Mouse (Mus musculus): ENCODE measurements at regions not wholly inside any gene's neighbourhood (a gene's known extent, or its start where the extent isn't known, plus 50 kb on each side); places are given as distances from the start of the nearest gene placed in this dataset.
"Not testable (repeated sequence)": the region's sequence is repeated elsewhere in the genome, so short reads cannot be mapped to it uniquely, and the experiment has no call there.

DNA sequence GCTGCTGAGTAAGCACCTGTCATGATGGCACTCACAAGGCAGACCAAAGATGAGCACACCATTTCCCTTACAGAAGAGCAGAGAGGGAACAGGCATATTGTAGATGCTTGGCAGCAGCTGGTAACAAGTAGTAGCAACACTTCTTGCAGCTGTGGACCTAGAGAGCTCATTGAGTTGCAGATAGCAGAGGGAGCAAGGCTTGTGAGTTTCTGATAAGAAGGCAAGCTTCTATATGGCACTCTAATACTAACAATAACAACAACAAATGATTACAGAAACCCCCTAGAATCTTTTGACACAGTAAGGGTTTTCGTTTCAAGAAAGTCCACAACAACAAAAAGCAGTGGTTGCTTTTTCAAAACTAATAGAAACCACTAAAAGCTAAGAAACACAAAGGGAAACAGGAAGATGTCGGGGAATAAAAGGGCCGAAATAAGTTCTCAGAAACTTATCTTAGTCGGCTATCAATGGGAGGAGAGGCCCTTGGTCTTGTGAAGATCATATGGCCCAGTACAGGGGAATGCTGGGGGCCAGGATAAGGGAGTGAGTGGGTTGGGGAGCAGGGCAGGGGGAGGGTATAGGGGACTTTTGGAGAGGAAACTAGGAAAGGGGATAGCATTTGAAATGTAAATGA, 248.5 kb upstream of the Tusc1 start:
- intact Hi-C loops (cut with DNase I) = no loop called here
- DNase-seq = no peak

DNA sequence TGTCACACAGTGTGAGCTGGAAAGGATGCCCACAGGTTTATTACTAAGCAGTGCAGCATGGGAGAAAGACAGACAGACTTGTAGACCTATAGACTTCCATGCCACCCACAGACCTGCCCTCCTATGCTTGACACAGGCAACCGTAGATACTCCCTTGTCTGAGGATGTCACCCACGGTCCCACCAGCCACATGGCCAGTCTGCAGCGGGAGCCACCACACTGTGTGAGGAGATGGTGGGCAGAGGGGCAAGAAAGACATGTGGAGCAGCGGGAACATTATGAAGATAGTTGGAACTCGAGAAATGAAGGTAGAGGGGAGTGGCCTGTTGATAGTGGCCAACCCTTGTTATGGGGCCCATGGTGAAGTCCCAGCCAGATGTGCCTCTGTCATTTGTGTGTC, 244.0 kb upstream of the Tusc1 start:
- intact Hi-C loops (cut with DNase I) = no loop called here
- DNase-seq = no peak

- intact Hi-C loops (cut with DNase I) = no loop called here
- no peak for DNase-seq
Measured at GRCm38 (mm10) chr4:93567487-93568259, 232.4 kb upstream of the Tusc1 start.

- DNase-seq = no peak
- intact Hi-C loops (cut with DNase I) = no loop called here
Measured at GRCm38 (mm10) chr4:93555787-93556760, 220.8 kb upstream of the Tusc1 start.

DNA sequence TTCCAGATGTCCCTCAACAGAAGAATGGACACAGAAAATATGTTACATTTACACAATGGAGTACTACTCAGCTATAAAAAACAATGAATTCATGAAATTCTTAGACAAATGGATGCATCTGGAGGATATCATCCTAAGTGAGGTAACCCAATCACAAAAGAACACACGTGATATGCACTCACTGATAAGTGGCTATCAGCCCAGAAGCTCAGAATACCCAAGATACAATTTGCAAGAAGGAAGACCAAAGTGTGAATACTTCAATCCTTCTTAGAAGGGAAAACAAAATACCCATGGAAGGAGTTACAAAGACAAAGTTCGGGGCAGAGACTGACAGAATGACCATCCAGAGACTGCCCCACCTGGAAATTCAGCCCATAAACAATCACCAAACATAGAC, 219.9 kb upstream of the Tusc1 start:
- DNase-seq; intact Hi-C loops (cut with DNase I): not testable (repeated sequence)

- intact Hi-C loops (cut with DNase I) = no loop called here
- peak; percentile 17 to 21 for DNase-seq
Measured at GRCm38 (mm10) chr4:93552489-93553160, 217.3 kb upstream of the Tusc1 start.

DNA sequence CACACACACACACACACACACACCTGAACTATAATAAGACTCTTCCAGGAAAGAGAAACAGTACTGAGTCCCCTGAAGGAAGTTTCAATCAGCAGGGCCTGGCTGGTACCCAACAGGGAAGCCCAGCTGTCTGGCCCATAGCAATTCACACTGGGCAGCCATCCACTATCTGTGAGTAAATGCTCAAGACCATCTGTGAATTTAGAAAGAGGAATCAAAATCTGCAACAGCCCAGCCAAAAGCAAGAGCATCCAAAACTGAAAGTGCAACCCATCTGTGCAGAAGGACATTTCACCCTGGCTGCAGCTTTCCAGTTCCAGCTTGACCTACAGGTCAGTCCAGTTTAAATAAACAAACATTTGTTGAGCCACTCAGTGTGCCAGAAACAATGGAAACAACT, 215.8 kb upstream of the Tusc1 start:
- peak; percentile 68 to 69 for DNase-seq
- intact Hi-C loops (cut with DNase I) = no loop called here

DNA sequence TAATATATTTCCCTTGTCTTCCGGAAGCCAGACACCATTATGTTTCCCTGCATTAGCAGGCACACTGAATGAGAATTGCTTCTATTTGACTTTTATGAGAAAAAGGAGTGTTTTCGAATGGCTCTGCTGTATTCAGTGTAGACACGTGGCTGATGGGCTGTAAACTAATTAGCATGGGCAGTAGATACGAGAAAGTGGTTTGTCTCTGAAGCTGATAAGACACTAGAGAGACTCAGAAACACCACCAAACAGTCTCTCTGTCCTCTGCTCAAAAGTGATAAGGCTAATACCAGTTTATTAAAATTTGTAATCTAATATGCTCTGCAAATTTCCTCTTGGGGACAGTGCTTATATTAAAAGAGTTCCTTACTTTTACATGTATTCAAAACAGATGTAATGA, 205.3 kb upstream of the Tusc1 start:
- intact Hi-C loops (cut with DNase I) = no loop called here
- no peak for DNase-seq

DNA sequence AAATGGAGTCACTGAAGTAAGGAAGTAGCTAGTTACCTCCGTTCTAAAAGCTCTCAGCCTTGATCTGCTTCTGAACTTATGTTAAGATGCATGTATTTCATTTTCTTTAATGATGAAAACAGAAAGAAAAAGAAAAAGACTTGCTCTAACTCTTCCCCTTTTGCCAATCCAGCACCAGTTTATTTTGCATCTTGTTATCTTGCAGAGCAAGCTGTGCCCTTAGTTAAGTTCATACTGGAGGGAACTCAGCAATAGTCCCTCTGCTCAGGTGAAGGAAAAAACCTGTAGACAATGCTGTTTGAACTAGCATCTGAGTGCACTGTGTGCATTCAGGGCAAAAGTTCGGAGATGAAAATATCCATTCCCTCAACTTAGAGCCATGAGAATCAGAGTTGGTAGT, 192.1 kb upstream of the Tusc1 start:
- DNase-seq = no peak
- intact Hi-C loops (cut with DNase I) = no loop called here

GRCm38 (mm10) chr4:93520454-93521100, 185.3 kb upstream of the Tusc1 start:
- intact Hi-C loops (cut with DNase I) = no loop called here
- DNase-seq = no peak

DNA sequence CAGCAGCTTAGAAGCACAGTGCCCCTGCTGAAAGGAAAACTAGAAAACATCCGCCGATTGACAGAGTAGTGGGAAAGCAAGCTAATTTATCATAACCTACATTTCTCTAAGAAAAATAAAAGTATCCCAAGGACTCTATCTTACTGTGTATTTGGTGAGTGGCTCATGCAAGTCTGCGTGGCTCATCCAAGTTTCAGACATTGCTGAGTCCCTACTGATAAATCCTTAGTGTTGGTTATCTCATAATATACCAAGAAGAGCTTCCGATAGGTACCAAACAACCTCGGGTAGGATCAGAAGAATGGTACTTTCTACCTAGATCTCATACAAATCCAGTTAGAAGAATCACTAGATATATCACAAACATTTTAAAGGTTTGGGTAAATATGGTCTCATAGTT, 183.6 kb upstream of the Tusc1 start:
- no peak for DNase-seq
- intact Hi-C loops (cut with DNase I) = no loop called here

- DNase-seq = no peak
- intact Hi-C loops (cut with DNase I) = no loop called here
Measured at GRCm38 (mm10) chr4:93510771-93511170, 175.5 kb upstream of the Tusc1 start.

DNA sequence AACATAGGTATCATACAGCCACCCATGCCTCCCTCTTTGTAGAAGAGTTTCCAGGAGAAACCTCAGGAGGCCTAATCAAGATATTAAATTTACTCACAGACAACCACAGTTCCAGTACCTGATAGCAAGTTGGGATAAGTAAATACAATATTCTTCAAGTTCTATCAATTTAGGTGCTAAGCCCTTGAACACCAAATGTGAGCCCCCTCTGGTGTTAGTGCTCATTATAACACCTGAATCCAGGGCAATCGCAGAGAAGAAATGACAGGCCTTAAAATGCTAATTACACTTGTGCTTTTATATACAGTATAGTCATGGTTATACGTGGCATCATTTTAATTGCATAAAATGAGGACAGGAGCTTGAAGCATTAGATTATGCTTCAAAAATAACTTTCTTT, 161.6 kb upstream of the Tusc1 start:
- intact Hi-C loops (cut with DNase I) = no loop called here
- no peak for DNase-seq

- no peak for DNase-seq
- intact Hi-C loops (cut with DNase I) = no loop called here
Measured at GRCm38 (mm10) chr4:93494319-93494718, 159.0 kb upstream of the Tusc1 start.

DNA sequence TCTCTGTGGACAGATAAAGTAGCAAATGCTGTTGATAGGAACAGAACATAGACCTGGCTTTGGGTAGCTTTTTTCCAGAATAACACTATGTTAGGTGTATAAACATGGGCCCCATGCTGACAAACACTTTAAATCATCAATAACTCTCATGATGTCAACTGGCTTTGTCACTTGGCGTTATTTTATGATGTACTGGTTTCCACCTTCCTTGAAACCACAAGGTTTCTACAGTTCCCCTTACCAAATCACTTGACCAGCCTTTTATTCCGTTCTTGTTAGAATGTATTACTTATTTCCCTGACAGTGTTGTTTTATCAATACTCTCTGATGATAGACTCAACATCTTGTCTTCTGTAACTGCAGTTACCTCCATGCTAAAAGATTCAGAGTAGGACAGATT, 158.6 kb upstream of the Tusc1 start:
- intact Hi-C loops (cut with DNase I) = no loop called here
- no peak for DNase-seq

DNA sequence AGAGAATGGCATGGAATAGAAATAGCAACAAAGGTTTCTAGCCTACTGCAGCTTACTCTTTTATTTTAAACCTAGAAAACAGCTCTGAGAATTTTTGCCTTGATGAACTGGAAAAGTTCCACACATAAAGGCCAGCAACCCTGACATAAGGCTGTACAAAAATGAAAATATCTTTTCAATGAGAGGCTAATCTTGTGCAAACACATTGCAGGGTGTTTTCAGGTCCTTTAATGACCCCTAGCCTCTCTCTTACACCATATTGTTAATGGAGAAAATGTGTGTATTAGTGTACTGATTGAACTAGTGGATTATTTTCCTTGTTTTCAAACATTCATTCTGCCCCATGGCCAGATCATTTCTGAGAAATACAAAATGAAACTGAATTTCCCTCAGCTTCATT, 158.0 kb upstream of the Tusc1 start:
- intact Hi-C loops (cut with DNase I) = no loop called here
- no peak for DNase-seq

GRCm38 (mm10) chr4:93488570-93488969, 153.3 kb upstream of the Tusc1 start:
- DNase-seq = no peak
- intact Hi-C loops (cut with DNase I) = no loop called here

- intact Hi-C loops (cut with DNase I) = no loop called here
- no peak for DNase-seq
Measured at GRCm38 (mm10) chr4:93486455-93486854, 151.1 kb upstream of the Tusc1 start.

- no peak for DNase-seq
- intact Hi-C loops (cut with DNase I) = no loop called here
Measured at GRCm38 (mm10) chr4:93481247-93481646, 145.9 kb upstream of the Tusc1 start.

DNA sequence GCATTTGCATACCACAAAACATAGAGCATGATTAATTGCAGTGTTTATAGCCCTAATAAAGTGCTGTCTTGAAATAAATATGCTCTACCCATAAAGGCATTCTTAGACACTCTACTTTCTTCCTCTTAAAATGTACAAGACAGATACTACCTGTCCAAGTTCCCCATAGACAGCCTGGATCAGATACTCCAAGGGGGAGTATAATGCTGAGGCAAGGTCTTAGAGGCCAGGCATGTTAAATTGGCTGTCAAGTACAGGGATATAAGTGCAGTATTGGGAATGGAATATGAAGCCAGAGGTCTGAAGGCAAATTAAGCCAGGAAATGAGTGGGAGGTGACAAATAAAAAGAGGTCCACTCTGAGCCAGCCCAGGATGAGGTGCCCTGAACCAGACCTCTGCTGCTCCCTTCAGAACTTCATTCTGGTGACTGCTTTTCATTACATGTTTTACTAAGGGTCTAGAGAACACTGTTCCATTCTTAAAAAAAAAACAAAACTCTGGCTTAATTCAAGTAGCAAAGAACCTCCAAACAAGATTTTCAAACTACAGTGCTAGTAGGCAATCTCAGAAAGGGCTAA, 142.0 kb upstream of the Tusc1 start:
- intact Hi-C loops (cut with DNase I) = no loop called here
- no peak for DNase-seq

All from heart, postnatal 10 days (tissue).